Mouse (Mus musculus) heart, adult 18-20 months (tissue): ENCODE results near the gene Aspscr1. TPM values are rescaled to one million over a fixed set of nuclear protein-coding genes. Genes with fewer than 3 reads are reported as not detected.
A peak's percentile ranks its signal among the peaks of the same experiment; 100 is the strongest.

Source experiments
- DNase-seq, 2 experiments: peaks; one replicate each; pipeline ENCODE4 v3.0.0; 2021 to 2022; ENCODE audit warnings: mixed read lengths in 1 of 2
- total RNA-seq, 2 experiments: library from RNA; stranded (reverse); gene quantifications; 2 replicates each; pipeline ENCODE4 v1.2.3; 2021

The Aspscr1 gene
- total RNA-seq, 2 experiments from 2014 or later, result 28.5 to 31.3 TPM

DNA sequence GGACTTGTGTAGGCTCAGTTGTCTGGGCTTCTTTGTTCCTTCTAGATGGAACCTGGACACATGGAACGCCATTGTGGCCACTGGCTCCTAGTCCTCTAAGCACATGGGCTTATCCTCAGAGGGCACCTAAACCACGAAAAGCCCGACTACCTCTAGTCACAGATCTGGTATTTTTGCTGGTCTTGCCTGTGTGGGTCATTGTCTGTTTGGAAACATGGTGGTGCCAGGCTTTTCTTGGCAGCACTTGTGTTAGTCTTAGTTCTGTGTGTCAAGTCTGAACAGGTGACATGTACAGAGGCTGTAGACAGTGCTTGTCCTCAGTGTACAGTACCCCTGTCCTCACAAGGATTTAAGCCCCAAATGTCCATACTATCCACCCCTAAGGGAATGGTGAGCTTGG lies 10.8 kb downstream of the Aspscr1 start:
- DNase-seq, result no peak

DNA sequence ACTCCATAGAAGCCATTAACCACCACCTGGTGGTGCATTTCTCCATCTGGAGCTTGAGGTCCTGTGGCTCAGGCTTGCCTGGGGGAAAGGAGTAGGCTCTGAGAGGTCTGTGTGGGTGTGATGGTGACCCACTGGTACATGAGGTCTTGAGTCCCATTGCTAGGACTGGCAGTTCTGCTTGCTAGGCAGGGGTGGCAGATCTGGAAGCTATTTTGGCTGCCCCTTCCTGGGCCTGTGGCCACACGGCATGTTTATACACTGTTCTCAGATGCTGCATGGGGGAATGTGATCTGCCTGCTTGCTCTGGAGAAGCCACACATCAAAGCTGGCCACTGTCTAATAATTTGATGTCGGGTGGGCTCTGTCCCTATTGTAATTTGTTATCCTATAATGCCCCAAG lies 11.3 kb downstream of the Aspscr1 start:
- DNase-seq, result no peak

DNA sequence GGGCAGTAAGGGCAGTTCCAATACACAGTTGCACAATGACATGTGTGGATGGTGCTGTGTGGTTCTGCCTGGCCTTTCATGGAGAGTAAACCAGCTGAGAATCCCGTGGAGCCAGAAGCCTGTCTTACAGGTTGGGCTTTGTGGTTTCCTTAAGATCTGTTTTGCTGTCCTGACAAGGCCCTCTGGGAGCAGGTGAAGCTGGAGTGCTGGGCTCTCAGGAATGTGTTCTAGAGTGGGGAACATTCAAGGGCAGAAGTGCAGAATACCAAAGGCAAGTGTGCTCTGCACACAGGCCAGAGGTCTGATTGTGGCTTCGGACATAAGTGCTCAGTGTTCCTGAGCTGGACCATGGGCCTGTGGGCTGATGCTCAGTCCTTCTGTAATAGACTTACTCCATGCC lies 11.9 kb downstream of the Aspscr1 start:
- no peak for DNase-seq

DNA sequence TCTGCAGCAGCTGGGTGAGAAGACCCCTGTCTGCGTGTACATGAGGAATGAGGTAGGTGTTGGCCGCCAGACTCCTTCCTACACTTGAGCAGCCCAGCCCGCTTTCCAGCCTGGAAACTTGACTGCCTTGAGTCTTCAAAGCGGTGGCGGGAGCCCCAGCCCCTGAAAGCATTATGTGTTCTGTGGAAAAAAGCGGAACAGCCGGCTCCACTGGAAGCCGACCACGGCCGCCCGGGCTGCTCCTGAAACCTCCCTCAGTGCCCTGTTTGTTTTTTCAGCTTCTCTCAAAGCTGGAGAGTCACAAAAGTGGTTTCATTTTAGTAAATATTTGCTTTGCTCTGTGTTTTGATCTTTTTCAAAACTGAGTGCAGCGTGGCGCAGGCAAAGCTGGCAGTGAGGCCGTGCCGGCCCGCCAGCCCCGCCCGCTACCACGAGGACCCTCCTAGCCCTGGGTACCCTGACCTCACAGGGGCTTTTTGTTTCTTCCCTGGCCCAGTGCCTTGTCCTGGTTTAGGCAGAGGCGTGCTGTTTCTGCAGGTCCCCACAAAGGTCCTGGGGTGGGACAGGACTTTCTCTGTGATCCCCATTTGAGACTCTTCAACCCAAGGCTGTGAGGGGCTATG lies 14.0 kb downstream of the Aspscr1 start:
- no peak for DNase-seq

DNA sequence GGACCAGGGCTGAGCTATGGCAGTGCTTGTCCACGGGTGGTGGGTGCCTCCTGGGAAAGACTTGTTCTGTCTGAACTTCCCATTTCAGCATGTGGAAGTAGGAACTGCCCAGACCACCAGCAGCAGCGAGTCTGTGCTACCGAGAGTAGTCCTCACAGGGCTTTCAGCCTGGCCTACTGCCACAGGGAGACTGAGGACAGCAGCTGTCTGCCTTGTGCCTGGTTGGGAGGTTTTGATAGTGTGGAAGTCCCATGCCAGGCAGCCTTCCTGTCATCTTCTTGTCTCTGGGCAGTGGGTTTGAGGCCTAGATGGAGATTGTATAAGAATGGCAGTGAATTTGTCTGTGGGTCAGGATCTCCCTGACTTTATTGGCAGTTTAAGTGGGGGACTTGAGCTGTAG lies 16.6 kb downstream of the Aspscr1 start:
- DNase-seq, result no peak

DNA sequence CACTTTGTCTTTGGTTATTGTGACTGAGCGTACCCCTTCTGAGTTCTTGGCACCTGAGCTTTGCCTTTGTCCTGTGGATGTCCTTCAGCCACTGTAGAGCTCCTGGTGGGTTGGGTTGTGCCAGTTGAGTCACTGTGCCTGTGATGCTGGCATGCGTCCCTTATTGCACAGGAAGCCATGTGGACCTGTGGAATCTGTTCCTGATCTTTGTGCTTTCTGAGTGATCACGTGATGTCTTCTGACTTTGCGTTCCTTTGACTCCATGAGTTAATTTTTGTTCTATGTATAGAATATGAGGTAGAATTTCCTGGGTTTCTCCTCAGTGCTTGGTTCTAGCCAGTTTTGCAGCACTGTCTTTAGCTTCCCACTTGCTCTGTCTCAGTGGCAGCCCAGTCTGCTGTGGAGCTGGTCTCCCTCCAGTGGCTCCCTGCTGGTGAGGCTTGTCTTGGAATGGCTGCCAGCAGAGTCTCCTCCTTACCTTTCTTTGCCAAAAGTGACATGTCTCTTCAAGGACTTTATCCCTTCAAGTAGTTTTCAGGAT lies 19.8 kb downstream of the Aspscr1 start:
- peak; percentile 28 to 40 for DNase-seq

DNA sequence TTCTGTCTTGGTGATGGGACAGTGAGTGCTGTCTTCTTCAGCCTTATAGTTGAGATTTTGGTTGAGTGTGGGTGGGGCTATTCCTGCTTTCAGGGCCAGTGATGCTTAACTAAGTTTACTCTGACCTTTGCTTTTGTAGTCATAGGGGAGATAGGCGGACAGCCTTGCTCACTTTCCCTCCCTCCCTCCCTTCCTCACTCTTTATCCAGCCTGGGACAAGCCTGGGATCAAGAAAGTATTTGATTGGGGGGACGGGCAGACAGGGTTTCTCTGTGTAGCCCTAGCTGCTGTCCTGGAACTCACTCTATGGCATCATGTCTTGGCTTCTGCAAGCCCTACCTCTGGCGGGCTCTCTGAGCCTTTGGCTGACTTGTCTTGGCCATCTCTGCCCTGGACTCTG lies 20.7 kb downstream of the Aspscr1 start:
- DNase-seq, result no peak

DNA sequence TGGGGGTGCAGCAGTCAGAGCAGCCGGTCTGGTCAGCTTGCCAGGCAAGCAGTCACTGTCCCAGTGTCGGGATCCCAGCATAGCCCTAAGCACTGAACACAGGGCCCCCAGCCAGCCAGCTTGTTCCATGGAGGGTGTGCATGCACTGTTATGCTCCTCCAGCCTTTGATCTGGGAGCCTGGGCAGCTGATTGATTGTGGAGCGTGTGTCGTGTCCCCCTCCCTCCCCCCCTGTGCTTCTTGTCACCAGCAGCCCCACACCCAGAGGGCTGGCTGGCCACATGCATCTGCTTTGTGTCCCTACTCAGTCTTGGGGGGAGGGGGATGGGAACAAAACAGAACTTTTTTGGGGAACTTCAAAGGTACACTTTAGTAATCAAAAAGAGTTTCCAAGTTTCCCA lies 22.4 kb downstream of the Aspscr1 start:
- DNase-seq, result no peak

DNA sequence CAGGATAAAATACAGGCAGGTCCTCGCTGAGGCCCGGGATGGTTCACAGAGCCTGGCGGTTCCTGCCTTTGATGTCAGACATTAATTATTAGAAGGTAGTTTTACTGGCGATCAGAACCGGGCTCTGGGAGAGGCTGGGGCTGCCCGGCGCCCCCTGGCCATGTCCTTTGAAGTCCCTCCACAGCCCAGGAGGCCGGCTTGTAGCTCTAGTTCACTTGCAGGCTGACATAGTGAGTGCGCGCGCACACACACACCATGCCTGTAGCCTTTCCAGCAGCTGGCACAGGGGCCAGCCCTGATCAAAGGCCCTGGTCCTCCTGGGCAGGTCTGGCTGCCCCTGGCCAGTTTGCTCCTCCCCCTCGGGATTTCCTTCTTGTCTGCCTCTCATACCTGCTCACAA lies 22.9 kb downstream of the Aspscr1 start:
- no peak for DNase-seq

DNA sequence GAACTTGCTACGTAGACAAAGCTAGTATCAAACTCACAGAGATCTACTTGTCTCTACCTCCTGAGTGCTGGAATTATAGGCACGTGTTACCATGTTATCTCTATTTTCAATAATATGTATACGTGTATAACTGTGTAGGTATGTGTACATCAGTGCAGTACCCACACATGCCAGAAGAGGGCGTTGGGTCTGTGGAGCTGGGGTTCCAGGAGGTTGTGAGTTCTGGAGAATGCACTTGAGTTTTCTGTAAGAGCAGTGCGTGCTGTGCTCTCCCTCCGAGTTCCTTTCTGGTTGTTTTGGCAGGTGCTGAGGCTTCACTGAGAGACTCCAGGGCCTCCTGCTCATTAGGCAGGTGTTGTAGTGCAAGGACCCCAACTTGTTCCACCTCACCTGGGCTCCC lies 23.8 kb downstream of the Aspscr1 start:
- no peak for DNase-seq

DNA sequence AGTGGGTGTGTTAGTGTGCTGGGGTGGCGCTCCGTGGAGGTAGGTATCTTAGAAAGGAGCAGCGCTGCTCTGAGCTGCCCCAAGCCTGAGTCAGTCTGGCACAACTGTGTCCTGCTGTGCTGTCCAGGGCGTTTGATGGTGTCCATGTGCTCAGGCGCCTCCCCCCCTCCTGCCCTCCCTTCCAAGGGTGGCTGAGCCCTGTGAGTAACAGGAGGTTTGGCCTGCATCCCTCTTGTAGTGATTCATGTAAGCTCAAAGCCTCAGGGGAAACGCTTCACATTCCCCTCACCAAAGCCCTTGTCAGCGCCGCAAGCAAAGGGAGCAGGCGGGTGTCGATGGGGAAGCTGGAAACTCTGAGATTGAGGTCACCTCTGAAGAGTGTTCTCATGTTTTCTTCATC lies 25.0 kb downstream of the Aspscr1 start:
- DNase-seq, result peak; percentile 71 to 85

DNA sequence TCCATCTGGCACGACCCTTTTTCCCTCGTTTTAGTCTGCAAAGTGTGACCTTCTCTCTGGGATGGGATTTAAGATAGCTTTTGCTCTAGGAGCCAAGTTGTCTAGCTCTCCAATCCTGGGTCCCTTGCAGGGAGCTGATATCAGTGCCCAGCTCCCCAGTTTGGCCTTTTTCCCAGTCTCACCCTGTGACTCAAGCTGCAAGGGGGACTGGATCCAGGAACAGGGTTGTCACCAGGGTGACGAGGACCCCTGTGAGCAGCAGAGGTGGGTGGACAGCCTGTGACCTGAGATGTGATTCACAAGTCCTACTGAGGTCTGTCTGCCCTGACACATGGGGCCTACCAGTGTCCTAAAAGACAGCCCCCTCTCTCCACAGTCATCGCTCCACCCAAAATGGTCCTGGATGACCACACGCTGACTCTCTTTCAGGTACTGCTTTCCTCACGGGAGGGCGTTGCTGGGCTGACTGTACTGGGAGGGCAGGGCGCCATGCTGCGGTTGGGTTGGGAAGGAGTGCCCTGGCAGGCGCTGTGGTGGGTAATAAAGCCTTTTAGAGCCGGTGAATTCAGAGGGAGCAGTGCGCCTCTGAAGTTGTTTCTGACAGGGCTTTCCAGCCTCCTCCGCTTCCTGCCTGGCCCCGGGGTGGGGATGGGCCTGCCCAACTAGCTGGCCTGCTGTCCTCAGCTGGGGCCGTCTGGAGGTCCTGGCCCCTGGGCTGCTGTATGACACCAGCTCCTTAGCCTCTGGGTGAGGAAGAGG lies 31.1 kb downstream of the Aspscr1 start:
- DNase-seq, result no peak

DNA sequence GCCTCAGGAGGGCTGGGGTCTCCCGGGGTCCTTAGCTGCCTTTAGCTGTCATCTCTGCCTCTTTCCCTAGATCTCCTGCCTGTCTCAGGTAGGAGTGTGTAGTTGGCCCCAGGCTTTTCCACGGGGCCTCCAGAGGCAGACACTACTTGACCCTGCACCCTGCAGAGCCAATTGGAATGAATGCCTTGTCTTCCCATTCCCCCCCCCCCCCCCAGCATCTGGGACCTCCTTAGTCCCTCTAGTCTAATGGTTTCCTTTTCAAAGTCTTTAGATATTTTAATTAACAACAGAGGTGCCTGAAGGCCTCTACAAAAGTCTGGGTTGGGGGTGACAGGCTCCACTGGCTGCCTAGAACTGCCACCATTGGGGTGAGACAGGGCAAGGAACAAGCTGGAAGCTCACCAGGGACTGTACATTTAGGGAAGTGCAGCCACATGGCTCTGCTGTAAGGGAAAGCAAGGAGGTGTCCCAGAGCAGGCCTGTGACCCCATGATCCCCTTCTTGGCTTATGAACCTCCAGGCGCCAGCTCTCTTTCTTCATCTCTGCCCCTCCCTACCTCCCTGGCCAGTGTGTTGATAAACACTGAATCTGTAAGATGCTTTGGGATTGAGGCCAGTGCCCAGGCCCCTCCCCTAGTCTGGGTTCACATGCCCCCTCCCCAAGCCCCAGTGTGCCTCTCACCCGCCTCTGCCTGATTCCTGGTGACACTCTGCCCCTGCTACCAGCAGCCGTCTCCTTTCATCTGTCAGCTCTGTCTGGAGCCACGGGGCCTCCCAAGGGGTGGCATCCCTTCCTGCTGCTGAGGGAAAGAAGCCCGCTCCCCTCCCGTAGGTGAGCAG lies 31.9 kb downstream of the Aspscr1 start:
- DNase-seq, result no peak

DNA sequence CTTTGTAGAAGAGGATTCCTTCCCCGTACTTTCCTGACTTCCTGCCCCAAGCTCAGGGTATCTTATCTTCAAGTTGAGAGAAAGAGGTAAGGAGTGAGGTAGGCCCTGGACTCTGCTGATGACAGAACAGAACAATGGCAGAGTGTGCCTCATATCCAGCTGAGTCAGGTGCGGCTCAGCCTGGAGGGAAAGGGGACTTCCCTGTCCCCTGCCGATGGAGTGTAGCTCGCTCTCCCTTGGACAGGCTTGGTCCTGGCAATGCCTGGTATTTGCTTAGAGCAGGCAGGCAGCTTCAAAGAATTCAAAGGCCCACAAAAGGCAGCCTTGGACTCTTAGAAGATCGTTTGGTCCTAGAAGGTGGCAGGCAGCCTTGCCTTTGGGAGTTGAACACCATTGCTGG lies 33.3 kb downstream of the Aspscr1 start:
- DNase-seq, result no peak

DNA sequence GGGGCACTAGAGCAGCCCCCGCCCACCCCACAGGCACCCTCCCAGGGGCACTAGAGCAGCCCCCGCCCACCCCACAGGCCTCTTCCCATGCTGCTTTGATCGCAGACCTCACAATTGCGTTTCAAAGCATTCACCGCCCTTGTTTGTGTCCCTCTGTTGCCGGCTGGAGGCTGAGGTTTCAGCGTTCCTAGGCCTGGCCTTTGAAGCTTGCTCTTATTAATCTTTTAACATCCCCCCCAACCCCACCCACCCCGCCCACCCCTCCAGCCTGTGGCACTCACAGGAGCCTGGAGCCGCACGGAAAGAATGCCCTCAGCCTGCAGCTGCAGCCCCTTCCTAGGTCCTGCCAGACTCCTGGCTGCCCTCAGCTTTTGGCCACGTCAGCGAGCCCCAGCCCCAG lies 34.5 kb downstream of the Aspscr1 start:
- no peak for DNase-seq

DNA sequence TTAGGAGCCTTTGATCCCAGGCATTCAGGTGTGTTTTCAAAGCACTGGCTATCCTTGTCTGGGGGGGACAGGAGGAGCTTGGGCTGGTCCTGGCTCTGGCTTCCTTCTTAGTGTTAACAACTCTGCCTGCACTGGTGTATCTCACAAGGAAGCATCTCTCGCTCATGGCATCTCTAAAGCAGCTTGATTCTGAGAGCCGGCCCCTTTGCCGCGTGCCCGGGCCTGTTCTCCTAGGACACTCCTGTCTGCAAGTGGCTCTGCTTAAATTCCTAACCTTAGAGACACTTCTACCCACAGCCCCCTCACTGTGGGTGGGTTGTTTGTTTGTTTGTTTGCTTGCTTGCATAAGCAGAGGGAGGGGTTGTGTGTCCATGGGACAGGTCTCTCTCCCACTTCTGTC lies 35.2 kb downstream of the Aspscr1 start:
- no peak for DNase-seq

DNA sequence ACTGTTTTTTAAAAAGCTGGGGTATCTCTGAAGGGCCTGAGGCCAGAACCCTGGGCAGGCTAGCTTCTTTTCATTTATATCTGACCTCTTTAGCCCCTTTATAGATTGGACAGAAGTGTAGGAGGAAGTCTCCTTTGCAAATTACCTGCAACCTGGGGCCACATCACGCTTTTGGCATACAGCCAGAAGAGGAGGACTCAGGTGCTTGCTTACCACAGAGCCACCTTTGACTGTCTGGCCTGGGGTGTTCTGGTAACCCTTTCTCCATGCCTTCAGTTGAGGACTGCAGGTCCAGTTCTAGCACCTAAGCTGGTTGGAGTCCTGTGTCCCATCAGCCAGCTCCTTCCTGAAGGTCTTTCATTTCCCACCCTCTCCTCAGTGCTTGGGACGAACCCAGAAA lies 36.8 kb downstream of the Aspscr1 start:
- DNase-seq, result no peak

DNA sequence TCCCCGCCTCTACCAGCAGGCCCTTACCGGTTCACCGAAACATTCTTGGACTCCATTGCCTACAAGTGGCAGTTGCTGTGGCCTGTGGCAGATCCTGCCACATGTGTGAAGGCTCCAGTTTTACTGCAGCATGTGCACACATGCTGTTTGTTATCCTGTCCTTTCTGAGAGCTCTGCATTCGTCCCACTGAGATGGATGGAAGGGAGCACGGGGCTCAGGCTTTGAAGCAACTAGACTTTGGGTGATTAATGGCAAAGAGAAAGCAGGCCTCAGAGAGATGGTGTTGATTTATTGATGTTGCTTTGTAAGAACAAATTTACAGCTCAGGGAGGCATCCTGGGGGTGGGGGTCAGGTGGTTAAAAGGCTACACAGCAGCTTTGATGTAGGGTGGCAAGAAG lies 37.9 kb downstream of the Aspscr1 start:
- DNase-seq, result no peak

DNA sequence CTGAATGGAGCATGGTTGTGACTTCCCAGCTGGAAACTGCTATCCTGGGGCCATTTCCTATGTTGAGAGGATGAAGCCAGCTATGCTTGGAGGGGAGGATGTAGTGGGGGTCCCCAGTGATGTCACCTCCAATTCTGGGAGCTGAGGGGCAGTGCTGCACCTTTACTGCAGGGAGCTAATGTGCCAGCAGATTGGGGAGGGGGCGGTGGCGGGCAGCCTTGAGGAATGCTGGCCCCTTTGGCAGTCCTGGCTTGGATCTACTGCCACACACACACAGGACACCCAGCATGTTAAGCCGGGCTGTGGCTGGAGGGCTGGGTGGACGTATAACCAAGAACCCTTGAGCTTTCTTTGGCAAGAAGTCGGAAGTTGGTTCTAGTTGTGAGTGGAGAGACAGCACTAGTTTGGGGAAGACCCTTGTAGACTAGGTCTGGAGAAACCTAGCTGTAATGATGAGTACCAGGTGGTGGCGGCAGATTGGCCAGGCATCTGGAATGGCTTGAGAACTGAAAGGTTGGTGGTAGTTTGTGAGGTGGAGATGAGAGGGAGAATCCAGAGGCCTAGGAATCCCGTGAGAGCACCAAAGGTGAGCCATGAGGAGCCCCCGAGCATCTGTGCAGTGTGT lies 39.3 kb downstream of the Aspscr1 start:
- DNase-seq, result no peak

DNA sequence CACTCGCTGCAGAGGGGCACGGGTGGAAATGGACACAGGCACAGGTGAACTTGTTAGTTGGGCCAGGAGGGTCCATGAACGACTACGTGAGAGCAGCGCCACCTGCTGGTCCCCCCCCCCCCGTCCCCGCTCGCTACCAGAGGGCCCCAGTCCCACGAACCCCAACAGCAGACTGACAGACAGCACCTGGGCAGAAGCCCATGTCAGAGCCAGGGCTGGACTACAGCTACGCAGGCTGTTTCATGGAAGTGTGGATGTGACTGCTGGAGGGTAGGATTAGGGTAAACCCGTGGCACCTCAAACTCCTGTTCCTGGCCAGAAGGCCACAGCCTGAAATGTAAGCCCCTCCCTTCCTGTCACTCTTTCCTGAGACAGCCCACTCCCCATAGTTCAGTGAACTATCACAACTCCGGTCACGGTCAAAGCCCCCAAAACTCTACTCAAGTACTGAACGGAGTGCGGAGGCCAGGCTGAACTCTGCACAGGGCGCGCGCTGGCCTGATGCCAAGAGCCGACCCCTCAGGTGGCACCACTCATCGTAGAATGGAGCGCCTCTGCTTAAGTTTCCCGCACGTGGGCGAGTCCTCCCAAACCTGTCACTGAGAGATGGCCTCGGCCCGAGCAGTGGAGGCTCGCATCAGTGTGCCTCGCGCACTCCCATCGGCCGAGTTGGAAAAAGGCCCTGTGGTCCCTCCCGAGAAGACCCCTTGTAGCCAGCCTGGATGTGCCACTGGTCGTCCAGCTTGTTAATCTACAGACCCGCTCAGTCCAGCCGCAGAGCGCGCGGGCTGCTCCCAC lies 40.2 kb downstream of the Aspscr1 start:
- DNase-seq, result peak; percentile 48 to 72
